Mouse (Mus musculus) central nervous system, embryonic 18 days (tissue): ENCODE results near the gene Vmn1r40. TPM values are rescaled to one million over a fixed set of nuclear protein-coding genes. Genes with fewer than 3 reads are reported as not detected.

Experiments
- polyA plus RNA-seq: library from polyadenylated mRNA; depleted of rRNA; stranded (reverse); fragments of >200 nt; gene quantifications from 2 replicates; pipeline ENCODE4 v1.2.3, GENCODE M21; 2012; rRNA removed

Vmn1r40 gene
- 0.03 TPM in 1 of 2 replicates, not detected in the other for polyA plus RNA-seq

GRCm38 (mm10) chr6:89707240-89707639 lies at the start of gene Vmn1r40:
Gene Vmn1r40, plus strand, starts transcription at chr6:89707540.

GRCm38 (mm10) chr6:89740466-89740865 lies 33.1 kb downstream of the Vmn1r40 start, which contains the start of gene Vmn1r41:
Gene Vmn1r41, plus strand, starts transcription at chr6:89740766.

Other genes starting within 250 kb of the Vmn1r40 start
- 198 and 202 TPM in 2 replicates for gene Chchd6, start 111.9 kb upstream of the Vmn1r40 start, polyA plus RNA-seq
- gene Txnrd3, start 63.6 kb upstream of the Vmn1r40 start, polyA plus RNA-seq, result 10.4 and 11.4 TPM in 2 replicates
- not detected in 2 replicates for gene Vmn1r41, start 33.2 kb downstream of the Vmn1r40 start, polyA plus RNA-seq
- not detected in 2 replicates for gene Vmn1r42, start 168.9 kb downstream of the Vmn1r40 start, polyA plus RNA-seq
- gene Vmn1r43, start 168.9 kb downstream of the Vmn1r40 start, polyA plus RNA-seq, result not detected in 2 replicates
- not detected in 2 replicates for gene Vmn1r44, start 176.1 kb downstream of the Vmn1r40 start, polyA plus RNA-seq
- not detected in 2 replicates for gene Vmn1r45, start 233.1 kb downstream of the Vmn1r40 start, polyA plus RNA-seq